Mouse (Mus musculus): ENCODE data around the gene Tnnt1.
A peak's percentile ranks its signal among the peaks of the same experiment; 100 is the strongest.
"Not testable (repeated sequence)": the region's sequence is repeated elsewhere in the genome, so short reads cannot be mapped to it uniquely, and the experiment has no call there.

The Tnnt1 gene

GRCm38 (mm10) chr7:4516332-4517050 is at the start of gene Tnnt1:
TSS of gene Tnnt1 (minus strand) at chr7:4516382.
- no peak for DNase-seq (ENCODE audit: low spot score in 2 of 2)

- no peak for DNase-seq (ENCODE audit: low spot score in 2 of 2)
These were observed 46.5 kb upstream of the Tnnt1 start for GRCm38 (mm10) chr7:4562660-4563059.

GRCm38 (mm10) chr7:4557167-4557560 is 41.0 kb upstream of the Tnnt1 start:
- DNase-seq (ENCODE audit: low spot score in 2 of 2): no peak

- DNase-seq (ENCODE audit: low spot score in 2 of 2): peak; percentile 82 to 85
These were observed 40.3 kb upstream of the Tnnt1 start for GRCm38 (mm10) chr7:4556256-4557166.

GRCm38 (mm10) chr7:4547221-4547641 is 31.0 kb upstream of the Tnnt1 start, which contains the start of gene Syt5:
TSS of gene Syt5 (minus strand) at chr7:4547541.
- peak; percentile 72 to 79 for DNase-seq (ENCODE audit: low spot score in 2 of 2)

- peak; percentile 96 to 98 for DNase-seq (ENCODE audit: low spot score in 2 of 2)
These were observed 30.5 kb upstream of the Tnnt1 start for GRCm38 (mm10) chr7:4546591-4547131.

GRCm38 (mm10) chr7:4546050-4546449 is 29.9 kb upstream of the Tnnt1 start:
- no peak for DNase-seq (ENCODE audit: low spot score in 2 of 2)

GRCm38 (mm10) chr7:4542013-4542412 is 25.8 kb upstream of the Tnnt1 start:
- no peak for DNase-seq (ENCODE audit: low spot score in 2 of 2)

GRCm38 (mm10) chr7:4541344-4541743 is 25.2 kb upstream of the Tnnt1 start:
- no peak for DNase-seq (ENCODE audit: low spot score in 2 of 2)

GRCm38 (mm10) chr7:4539019-4539418 is 22.8 kb upstream of the Tnnt1 start:
- DNase-seq (ENCODE audit: low spot score in 2 of 2): no peak

- DNase-seq (ENCODE audit: low spot score in 2 of 2): no peak
These were observed 21.0 kb upstream of the Tnnt1 start for GRCm38 (mm10) chr7:4537181-4537580.

- no peak for DNase-seq (ENCODE audit: low spot score in 2 of 2)
These were observed 20.2 kb upstream of the Tnnt1 start for GRCm38 (mm10) chr7:4536369-4536768.

- no peak for DNase-seq (ENCODE audit: low spot score in 2 of 2)
These were observed 16.0 kb upstream of the Tnnt1 start, which contains the start of gene Dnaaf3 for GRCm38 (mm10) chr7:4532005-4532729. TSS of gene Dnaaf3 (minus strand) at chr7:4532453.

- DNase-seq (ENCODE audit: low spot score in 2 of 2): not testable (repeated sequence)
These were observed 14.0 kb upstream of the Tnnt1 start for GRCm38 (mm10) chr7:4530166-4530565.

GRCm38 (mm10) chr7:4527302-4527689 is 11.1 kb upstream of the Tnnt1 start:
- DNase-seq (ENCODE audit: low spot score in 2 of 2): no peak

GRCm38 (mm10) chr7:4526341-4527301 is 10.4 kb upstream of the Tnnt1 start:
- peak; percentile 67 to 75 for DNase-seq (ENCODE audit: low spot score in 2 of 2)

- peak; percentile 43 to 51 for DNase-seq (ENCODE audit: low spot score in 2 of 2)
These were observed 8.2 kb upstream of the Tnnt1 start, which contains the start of gene Tnni3 for GRCm38 (mm10) chr7:4524212-4524922. TSS of gene Tnni3 (minus strand) at chr7:4524229.

- no peak for DNase-seq (ENCODE audit: low spot score in 2 of 2)
These were observed 7.3 kb upstream of the Tnnt1 start for GRCm38 (mm10) chr7:4523205-4524130.

GRCm38 (mm10) chr7:4522292-4522691 is 6.1 kb upstream of the Tnnt1 start:
- no peak for DNase-seq (ENCODE audit: low spot score in 2 of 2)

Data from right cerebral cortex, adult 2 months (tissue).